Mouse (Mus musculus) brain, adult 2 months (tissue): ENCODE measurements around the gene Pigl.
"Not testable (repeated sequence)": the region's sequence is repeated elsewhere in the genome, so short reads cannot be mapped to it uniquely, and the experiment has no call there.

Source experiments
- DNase-seq: peaks from one replicate; pipeline ENCODE4 v3.0.0; 2011; ENCODE audit warnings: low read depth, low spot score

Gene Pigl

GRCm38 (mm10) chr11:62458276-62458724, at the start of gene Pigl, which contains the start of gene Ncor1:
Pigl (plus strand) TSS chr11:62458460.
Ncor1 (minus strand) TSS chr11:62458541.
- peak; percentile 95 for DNase-seq

DNA sequence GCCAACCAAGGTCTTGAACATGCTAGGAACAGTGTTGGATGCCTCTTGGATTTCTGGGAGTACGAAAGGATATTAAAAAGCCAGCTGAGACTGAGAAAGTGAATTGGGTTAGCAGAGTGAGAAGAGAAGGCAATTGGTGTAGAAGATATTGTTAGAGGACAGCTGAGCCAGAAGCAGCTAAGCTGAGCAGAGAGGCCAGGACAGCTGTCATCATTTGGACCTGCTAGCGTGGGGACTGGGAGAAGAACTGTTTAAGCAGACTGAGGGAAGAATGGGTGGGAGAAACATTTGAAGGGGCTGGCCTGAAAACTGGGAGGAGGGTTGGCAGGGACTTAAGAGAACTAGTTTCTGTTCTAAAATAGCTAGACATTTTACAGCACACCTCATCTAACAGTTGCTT, 49.4 kb upstream of the Pigl start:
- DNase-seq, result peak; percentile 47

GRCm38 (mm10) chr11:62409611-62410010, 48.6 kb upstream of the Pigl start:
- no peak for DNase-seq

GRCm38 (mm10) chr11:62415026-62415425, 43.2 kb upstream of the Pigl start:
- no peak for DNase-seq

DNA sequence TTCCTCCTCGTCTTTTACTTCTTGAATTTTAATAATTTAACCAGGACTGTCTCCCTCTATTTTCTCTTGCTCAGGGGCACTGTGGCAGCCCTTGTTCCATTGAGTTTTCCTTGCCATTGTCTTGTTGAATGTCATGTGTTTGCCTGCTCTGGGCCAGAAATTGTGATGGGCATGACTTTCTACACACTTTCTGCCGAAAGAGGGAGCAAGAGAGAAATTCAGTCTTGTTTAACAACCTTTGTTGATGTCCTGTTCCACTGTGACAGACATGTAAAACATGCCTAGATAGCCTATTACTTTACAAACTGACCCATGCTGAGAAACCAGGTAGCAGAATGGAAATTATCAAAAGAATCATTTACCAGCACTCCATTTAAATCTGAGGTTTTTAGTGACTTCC, 33.7 kb upstream of the Pigl start:
- peak; percentile 43 for DNase-seq

- DNase-seq, result no peak
Observed at GRCm38 (mm10) chr11:62426266-62426665, 32.0 kb upstream of the Pigl start.

GRCm38 (mm10) chr11:62427105-62427504, 31.2 kb upstream of the Pigl start:
- DNase-seq, result no peak

DNA sequence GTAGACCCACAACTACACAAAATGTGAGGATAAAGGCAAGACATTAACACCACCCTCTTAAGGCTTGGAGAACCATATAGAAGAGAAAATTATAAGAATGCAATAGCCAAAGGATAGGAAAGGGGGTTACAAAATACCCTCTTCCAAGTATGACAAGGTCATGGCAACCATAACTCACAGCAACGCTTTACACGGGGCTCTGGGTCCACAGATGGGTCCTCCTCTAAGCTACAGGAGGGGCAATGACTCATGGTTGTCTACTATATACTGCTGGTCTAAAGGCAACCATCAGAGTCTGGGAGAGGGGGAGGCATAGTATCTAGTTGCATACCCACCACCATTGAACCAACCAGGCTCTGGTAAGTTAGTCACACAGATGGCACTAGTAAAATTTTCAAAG, 26.0 kb upstream of the Pigl start:
- no peak for DNase-seq

GRCm38 (mm10) chr11:62440670-62441315, 17.5 kb upstream of the Pigl start:
- DNase-seq, result no peak

- DNase-seq, result peak; percentile 78
Observed at GRCm38 (mm10) chr11:62445799-62446198, 12.5 kb upstream of the Pigl start.

GRCm38 (mm10) chr11:62448971-62449370, 9.3 kb upstream of the Pigl start:
- DNase-seq, result no peak

- no peak for DNase-seq
Observed at GRCm38 (mm10) chr11:62455193-62455592, 3.1 kb upstream of the Pigl start.

DNA sequence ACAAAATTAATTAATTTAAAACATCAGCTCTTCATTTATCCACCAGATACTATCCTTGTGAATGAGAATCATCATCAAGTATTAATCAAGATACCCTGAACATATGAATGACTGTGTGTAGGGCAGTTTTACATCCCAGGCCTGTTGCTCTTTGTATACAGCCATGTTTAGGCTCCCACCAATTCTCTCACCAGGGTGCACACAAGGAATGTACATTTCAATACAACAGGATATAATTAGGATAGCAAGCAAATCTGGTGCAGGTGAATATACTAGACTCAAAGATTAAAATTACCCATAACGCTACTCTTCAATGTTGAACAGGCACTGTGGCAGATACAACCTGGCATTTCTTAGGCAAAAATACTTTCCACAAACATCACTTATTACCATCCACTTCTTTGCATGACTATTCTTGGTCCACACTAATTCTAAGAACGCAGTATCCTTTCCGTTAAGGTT, 2.2 kb upstream of the Pigl start:
- DNase-seq, result no peak

DNA sequence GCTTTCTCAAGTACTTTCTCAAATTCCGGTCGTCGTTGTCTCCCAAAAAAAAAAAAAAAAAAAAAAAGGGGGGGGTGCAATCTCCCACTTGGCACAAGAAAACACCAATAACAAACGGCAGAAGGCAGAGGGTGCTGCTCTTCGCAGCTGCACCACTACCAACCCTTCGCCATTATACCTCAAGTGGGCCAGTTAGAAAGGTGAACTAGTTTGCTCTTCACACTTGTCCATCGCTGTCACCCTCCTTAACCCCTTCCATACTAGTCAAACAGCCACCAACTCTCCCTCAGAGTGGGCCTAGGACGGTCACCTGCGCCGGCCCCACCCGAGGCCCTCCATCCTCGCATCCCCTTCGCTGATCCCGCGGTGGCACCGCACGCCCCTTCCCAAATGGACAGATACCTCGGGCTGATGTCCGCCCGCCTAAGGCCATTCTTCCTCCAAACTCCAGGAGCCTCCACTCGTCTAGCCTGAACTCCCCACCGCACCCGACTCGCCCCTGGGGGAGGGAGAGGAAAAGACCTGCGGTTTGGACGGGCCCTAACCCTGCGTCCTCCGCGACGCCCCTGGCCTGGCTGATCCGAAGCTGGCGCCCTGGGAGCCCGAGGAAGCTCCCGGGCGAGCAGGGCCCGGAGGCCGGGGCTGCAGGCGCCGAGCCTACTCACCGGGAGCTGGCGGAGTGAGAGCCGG, 1.6 kb upstream of the Pigl start:
- DNase-seq, result peak; percentile 86

- peak; percentile 96 for DNase-seq
Observed at GRCm38 (mm10) chr11:62457241-62457890, 894 bp upstream of the Pigl start.

GRCm38 (mm10) chr11:62457891-62458270, 379 bp upstream of the Pigl start:
- DNase-seq, result no peak

DNA sequence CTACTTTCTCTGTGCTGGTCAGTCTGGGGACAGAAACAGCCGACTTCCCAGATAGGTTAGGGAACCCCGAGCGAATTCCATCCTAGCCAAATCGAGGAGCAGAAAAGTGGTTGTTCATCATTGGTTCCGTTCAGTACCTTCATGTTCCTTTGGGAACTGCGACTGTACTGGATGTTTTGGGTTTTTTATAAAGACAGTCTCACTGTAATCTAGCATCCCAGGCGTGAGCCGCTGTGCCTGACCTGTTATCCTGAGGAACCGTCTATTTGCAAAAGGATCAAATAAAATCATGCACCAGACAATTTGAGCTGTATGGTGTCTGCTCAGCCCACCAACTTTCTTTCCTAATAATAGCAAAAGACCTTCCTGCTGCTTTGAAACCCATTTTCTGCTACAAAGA, 520 bp downstream of the Pigl start:
- DNase-seq, result no peak

DNA sequence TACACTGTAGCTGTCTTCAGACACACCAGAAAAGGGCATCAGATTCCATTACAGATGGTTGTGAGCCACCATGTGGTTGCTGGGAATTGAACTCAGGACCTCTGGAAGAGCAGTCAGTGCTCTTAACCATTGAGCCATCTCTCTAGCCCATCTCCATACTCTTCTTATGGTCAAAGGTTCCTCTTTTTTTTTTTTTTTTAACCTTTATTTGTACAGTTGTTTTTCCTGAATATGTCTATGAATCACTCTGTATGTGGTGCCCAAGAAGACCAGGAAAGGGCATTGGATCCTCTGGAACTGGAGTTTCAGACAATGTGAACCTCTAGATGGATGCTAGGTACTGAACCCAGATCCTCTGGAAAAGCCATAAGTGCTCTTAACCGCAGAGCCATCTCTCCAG, 4.3 kb downstream of the Pigl start:
- DNase-seq, result not testable (repeated sequence)

DNA sequence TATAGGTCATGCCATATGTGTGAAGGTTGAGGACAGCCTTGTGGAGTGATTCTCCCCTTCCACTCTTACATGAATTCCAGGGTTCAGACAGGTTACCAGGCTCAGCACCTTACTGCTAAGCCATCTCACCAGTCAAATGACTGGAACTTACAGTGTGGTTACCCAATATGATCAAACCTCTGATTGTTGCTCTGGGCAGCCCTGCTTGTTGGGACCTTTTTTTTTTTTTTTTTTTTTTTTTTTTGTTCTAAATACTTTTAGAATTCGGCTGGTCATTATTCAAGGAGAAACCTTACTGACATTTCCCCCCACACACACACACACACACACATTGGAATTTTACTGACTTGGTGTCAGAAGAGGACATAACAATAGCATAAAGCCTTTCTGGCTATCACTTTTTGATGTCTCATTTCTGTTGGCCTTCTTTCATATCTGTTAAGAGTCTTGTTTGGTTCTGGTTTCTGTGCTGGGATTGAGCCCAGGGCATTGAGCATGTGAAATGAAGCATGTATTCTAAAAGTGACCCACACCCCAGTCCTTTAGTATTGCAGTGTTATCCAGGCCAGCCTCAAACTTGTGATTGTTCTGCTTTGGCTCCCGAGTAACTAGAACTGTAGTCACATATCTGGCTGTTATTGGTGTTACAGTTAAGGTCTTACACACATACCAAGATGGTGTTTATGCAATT, 5.1 kb downstream of the Pigl start:
- DNase-seq, result no peak

DNA sequence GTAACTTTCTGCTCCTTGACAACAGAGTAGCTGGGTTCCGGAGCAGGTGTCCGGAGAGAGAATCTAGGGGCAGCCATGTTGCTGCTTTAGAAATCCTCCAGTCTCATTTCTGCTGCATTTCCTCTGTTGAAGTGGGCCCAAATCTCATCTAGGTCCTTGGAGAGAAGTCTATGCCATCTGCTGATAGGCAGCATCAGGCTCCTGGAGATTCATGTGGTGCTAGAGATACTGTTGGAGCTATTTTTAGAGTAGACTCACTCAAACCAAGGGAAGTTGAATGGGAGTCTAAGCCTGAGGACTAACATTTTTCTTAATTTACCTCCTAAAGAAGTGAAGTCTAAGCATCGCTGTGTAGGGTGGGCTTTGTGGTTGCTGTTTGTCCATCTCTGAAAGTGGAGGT, 6.4 kb downstream of the Pigl start:
- peak; percentile 23 for DNase-seq

DNA sequence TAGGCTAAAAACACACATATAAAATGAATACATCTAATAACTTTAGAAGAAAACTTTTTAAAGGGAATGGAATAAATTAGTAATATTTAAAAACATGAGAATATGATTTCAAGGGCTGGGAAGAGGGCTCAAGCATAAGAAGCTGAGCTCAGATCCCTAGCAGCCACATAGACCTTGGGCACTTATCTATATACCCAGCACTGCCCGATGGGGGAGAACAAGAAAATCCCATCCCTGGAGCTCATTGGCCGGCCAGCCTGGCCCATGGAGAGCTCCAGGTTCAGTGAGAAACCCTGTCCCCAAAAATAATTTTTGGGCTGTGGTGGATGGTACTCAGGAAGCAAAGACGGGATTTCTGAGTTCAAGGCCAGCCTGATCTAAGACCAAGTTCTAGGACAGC, 7.6 kb downstream of the Pigl start:
- no peak for DNase-seq

DNA sequence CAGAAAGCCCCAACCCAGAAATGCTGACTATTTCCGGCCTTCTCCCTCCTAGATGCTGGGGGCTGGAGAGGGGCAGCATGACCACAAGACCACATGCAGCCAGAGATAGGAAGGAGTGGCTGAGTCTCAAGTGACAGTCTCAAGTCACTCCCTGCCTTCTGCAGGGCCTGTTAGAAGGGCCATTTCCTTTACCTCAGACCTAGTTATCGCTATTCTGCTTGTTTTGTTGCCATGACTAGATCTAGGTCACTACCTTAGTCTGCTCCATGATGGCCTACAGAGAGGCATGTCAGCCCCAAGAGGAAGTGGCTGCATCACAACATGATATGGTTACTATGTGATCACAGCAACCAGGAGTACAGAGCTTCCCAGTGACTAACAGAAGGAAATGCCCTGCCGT, 8.3 kb downstream of the Pigl start:
- DNase-seq, result no peak
